Mouse (Mus musculus) left cerebral cortex, postnatal 36 days (tissue): ENCODE data around the gene Ice1. TPM values are rescaled to one million over a fixed set of nuclear protein-coding genes. Genes with fewer than 3 reads are reported as not detected.
A peak's percentile ranks its signal among the peaks of the same experiment; 100 is the strongest.

Experiments
- DNase-seq, 2 experiments: peaks; one replicate each; pipeline ENCODE4 v3.0.0; 2021 to 2022; ENCODE audit warnings: low spot score in 2 of 2, mixed read lengths in 1 of 2
- intact Hi-C: fragments of 180-260 bp; cut with DNase I; formaldehyde crosslinking; loops from one replicate; pipeline ENCODE4 v1.15.1; 2025
- total RNA-seq, 2 experiments: library from RNA; stranded (reverse); gene quantifications; 2 replicates each; pipeline ENCODE4 v1.2.3; 2021

Ice1 gene
- 10 to 100 TPM; 57.3 to 73.3 TPM for total RNA-seq

- no peak for DNase-seq
- intact Hi-C loops: no loop called here
Measured at GRCm38 (mm10) chr13:70637282-70637661, at the start of gene Ice1. TSS of gene Ice1 (minus strand) at chr13:70637634.

- DNase-seq: no peak
- intact Hi-C loops: no loop called here
Measured at GRCm38 (mm10) chr13:70685825-70686224, 48.4 kb upstream of the Ice1 start.

- intact Hi-C loops: no loop called here
- DNase-seq: no peak
Measured at GRCm38 (mm10) chr13:70684976-70685609, 47.7 kb upstream of the Ice1 start.

GRCm38 (mm10) chr13:70681411-70682183 is 44.2 kb upstream of the Ice1 start:
- intact Hi-C loops: no loop called here
- no peak for DNase-seq

GRCm38 (mm10) chr13:70680316-70680715 is 42.9 kb upstream of the Ice1 start:
- no peak for DNase-seq
- intact Hi-C loops: no loop called here

- intact Hi-C loops: no loop called here
Measured at GRCm38 (mm10) chr13:70677689-70678088, 40.3 kb upstream of the Ice1 start.

GRCm38 (mm10) chr13:70676243-70677183 is 39.1 kb upstream of the Ice1 start:
- DNase-seq: peak in 1 of 2 experiments; percentile 30
- intact Hi-C loops: no loop called here

More at GRCm38 (mm10) chr13:70677689-70678088, 40.3 kb upstream of the Ice1 start:
- DNase-seq: no peak

- DNase-seq: peak in 1 of 2 experiments; percentile 13
- intact Hi-C loops: no loop called here
Measured at GRCm38 (mm10) chr13:70674998-70675397, 37.6 kb upstream of the Ice1 start.

- intact Hi-C loops: no loop called here
- peak in 1 of 2 experiments; percentile 9 for DNase-seq
Measured at GRCm38 (mm10) chr13:70670080-70670479, 32.6 kb upstream of the Ice1 start.

GRCm38 (mm10) chr13:70659715-70660114 is 22.3 kb upstream of the Ice1 start:
- intact Hi-C loops: no loop called here
- DNase-seq: no peak

GRCm38 (mm10) chr13:70656741-70657140 is 19.3 kb upstream of the Ice1 start:
- intact Hi-C loops: no loop called here
- no peak for DNase-seq

GRCm38 (mm10) chr13:70656329-70656728 is 18.9 kb upstream of the Ice1 start:
- intact Hi-C loops: no loop called here
- DNase-seq: no peak

- no peak for DNase-seq
- intact Hi-C loops: no loop called here
Measured at GRCm38 (mm10) chr13:70655570-70655969, 18.1 kb upstream of the Ice1 start.

- intact Hi-C loops: no loop called here
Measured at GRCm38 (mm10) chr13:70654091-70654770, 16.8 kb upstream of the Ice1 start.

GRCm38 (mm10) chr13:70653457-70653856 is 16.0 kb upstream of the Ice1 start:
- intact Hi-C loops: no loop called here

More at GRCm38 (mm10) chr13:70654091-70654770, 16.8 kb upstream of the Ice1 start:
- DNase-seq: no peak

GRCm38 (mm10) chr13:70650011-70650436 is 12.6 kb upstream of the Ice1 start:
- intact Hi-C loops: no loop called here

More at GRCm38 (mm10) chr13:70653457-70653856, 16.0 kb upstream of the Ice1 start:
- DNase-seq: no peak

GRCm38 (mm10) chr13:70645968-70646505 is 8.6 kb upstream of the Ice1 start:
- intact Hi-C loops: no loop called here
- no peak for DNase-seq

More at GRCm38 (mm10) chr13:70650011-70650436, 12.6 kb upstream of the Ice1 start:
- no peak for DNase-seq

GRCm38 (mm10) chr13:70644083-70644462 is 6.6 kb upstream of the Ice1 start:
- intact Hi-C loops: loop anchor here (1.0 to 5.0 kb wide), 2 partner anchors 123 to 196 kb away; no protein-coding TSS in a partner anchor
- DNase-seq: no peak
